Mouse (Mus musculus): ENCODE measurements around the gene Mcm7. TPM values are rescaled to one million over a fixed set of nuclear protein-coding genes. Genes with fewer than 3 reads are reported as not detected.
A peak's percentile ranks its signal among the peaks of the same experiment; 100 is the strongest.

Mcm7 gene
- polyA plus RNA-seq, 1 experiment from 2014 or later, result 104 TPM

DNA sequence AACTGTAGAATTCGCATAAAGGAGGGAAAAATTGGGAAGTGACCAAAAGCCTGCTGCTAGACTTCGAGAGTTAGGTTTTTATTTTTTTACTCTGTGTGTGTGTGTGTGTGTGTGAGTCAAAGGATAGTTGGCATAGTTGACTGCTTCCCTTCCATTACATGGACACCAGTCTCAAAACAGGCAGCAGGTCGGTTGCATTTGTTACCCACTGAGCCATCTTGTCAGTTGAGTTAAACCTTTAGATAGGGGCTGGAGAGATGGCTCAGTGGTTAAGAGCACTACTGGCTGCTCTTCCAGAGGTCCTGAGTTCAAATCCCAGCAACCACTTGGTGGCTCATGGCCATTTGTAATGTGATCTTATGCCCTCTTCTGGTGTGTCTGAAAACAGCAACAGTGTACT is 54.2 kb downstream of the Mcm7 start:
- ChIA-PET CTCF (interaction anchor here (0.8 to 1.8 kb wide), 5 partner anchors 13 to 28 kb away, joined by 3 to 6 read pairs (median 4); no protein-coding TSS in a partner anchor), POLR2A (interaction anchor here (0.7 to 1.0 kb wide), 3 partner anchors 10 to 1226 kb away, joined by 3 to 5 read pairs (median 5); no protein-coding TSS in a partner anchor)
- TF ChIP-seq CTCF (IDR thresholded peaks at IDR 0.05), result peak; percentile 58
- in situ Hi-C loops (cut with MboI; ENCODE audit: low pct_unique_long_range_greater_than_20kb), result no loop called here
- DNase-seq (ENCODE audit: low read depth, low spot score) (no peak), ATAC-seq (no peak)
- no peaks in the 10 kb centered on the region for H3K27me3 ChIP-seq

DNA sequence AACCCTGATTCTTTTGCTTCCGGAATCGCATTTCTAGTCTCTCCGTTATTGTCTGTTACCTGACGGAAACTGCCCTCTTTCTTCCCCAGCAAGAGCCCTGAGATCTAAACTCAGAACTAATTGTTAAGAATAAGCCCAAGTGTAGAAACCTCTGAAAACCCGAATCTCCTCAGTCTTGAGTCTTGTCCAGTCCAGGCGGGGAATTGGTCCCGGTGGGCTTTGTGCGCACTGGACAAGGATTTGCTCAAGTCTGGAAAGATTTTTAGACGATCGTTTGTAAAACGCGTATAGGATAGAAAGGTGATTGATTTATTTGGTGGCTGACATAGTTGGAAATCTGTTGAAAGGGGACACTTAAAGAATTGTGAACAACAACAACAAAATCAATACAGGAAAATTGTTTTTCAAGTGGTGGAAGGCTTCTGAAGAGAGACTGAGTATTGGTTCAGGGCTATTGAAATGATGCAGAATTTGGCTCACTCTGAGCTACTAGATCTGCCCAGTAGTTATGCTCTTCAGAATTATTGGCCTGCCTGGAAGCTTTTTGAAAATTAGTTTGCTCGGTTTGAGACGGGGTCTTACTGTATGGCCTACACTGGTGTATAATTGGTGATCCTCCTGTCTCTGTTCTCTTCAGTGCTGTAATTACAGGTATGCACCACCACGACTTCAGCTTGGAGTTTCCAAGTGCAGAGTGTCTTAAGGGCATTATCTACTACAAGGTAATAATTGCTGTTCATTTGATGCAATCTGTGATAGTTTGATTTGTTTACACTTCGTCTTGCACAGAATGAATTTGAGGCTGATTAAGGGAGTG is 54.8 kb downstream of the Mcm7 start:
- ChIA-PET POLR2A (interaction anchor here (0.5 to 1.0 kb wide), 2 partner anchors 11 to 70 kb away, joined by 3 to 5 read pairs; partner anchors contain the start of genes Cnpy4 and Taf6), CTCF (interaction anchor here (0.8 to 1.8 kb wide), 4 partner anchors 14 to 25 kb away, joined by 3 to 6 read pairs (median 4); no protein-coding TSS in a partner anchor)
- peak; percentile 4 for TF ChIP-seq CTCF (IDR thresholded peaks at IDR 0.05)
- H3K27me3 ChIP-seq, result no peaks in the 10 kb centered on the region
- DNase-seq (ENCODE audit: low read depth, low spot score) (no peak), ATAC-seq (peak; percentile 18)
- in situ Hi-C loops (cut with MboI; ENCODE audit: low pct_unique_long_range_greater_than_20kb), result no loop called here

DNA sequence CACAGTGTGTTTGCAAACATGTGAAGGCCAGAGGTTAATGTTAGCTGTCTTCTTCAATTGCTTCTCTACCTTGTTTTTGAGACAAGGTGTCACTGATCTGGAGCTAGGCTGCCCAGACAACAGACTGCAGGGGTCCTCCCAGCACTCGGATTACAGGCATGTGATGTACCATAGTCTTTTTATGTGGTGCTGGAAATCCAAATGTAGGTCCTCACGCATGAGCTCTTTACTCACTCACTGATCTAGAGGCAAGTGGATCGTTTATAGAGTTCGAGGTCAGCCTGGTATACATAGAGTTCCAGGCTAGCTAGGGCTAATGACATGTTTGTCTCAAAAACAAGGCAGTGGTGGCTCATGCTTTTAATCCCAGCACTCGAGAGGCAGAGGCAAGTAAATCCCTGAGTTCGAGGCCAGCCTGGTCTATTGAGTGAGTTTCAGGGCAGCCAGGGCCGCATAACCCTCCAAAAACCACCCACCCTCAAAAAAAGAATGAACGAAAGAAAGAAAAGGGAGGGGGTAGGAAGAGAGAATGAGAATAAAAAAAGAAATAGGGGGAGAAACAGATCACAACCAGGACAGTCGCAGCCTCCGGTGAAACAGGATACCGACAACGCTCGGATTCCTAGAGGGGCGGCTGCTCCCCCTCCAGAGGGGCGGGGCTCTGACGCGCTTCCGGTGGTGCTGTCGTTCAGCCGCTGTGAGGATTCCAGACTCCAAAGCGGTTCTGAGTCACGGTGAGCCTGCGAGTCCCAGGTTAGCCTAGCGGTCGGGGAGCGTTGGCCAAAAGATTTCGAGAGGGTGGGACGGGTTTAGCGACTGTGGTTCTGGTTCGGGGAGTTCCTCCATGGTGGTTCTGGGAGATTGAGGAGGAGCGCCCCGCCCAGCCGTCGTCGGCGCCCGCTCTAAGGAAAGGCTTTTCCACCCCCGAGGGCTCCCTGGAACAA is 55.7 kb downstream of the Mcm7 start, which contains the start of gene Zscan21:
TSS of gene Zscan21 (plus strand) at position 649 of the 944 bp plus-strand sequence.
- ATAC-seq (peak; percentile 94), DNase-seq (ENCODE audit: low read depth, low spot score) (peak; percentile 93)
- TF ChIP-seq CTCF (IDR thresholded peaks at IDR 0.05), result no peak
- H3K27me3 ChIP-seq, result no peaks in the 10 kb centered on the region
- ChIA-PET CTCF (no interaction called here), POLR2A (interaction anchor here (0.8 kb wide), 1 partner anchor 28 kb away, joined by 4 read pairs; no protein-coding TSS in a partner anchor)
- in situ Hi-C loops (cut with MboI; ENCODE audit: low pct_unique_long_range_greater_than_20kb), result no loop called here

Other genes starting within 250 kb of the Mcm7 start
- not detected for gene Gjc3, start 209.3 kb downstream of the Mcm7 start, polyA plus RNA-seq (2021)
- gene Azgp1, start 190.9 kb downstream of the Mcm7 start, polyA plus RNA-seq (2021), result not detected
- gene Smok3a, start 151.2 kb downstream of the Mcm7 start, polyA plus RNA-seq (2021), result not detected
- gene Smok3b, start 151.0 kb downstream of the Mcm7 start, polyA plus RNA-seq (2021), result not detected
- not detected for gene Smok3c, start 119.2 kb downstream of the Mcm7 start, polyA plus RNA-seq (2021)
- 32.9 TPM for gene Zkscan1, start 87.3 kb downstream of the Mcm7 start, polyA plus RNA-seq (2021)
- gene Zscan21, start 55.5 kb downstream of the Mcm7 start, polyA plus RNA-seq (2021), result 60.4 TPM
- 11.5 TPM for gene Zfp113, start 16.7 kb downstream of the Mcm7 start, polyA plus RNA-seq (2021)
- gene Cops6, start 11.4 kb downstream of the Mcm7 start, polyA plus RNA-seq (2021), result 274 TPM
- gene Ap4m1, start 420 bp downstream of the Mcm7 start, polyA plus RNA-seq (2021), result 39.7 TPM
- gene Taf6, start 15.0 kb upstream of the Mcm7 start, polyA plus RNA-seq (2021), result 60.2 TPM
- 68.3 TPM for gene Cnpy4, start 15.1 kb upstream of the Mcm7 start, polyA plus RNA-seq (2021)
- 11.4 TPM for gene Mblac1, start 21.9 kb upstream of the Mcm7 start, polyA plus RNA-seq (2021)
- gene Nxpe5, start 53.5 kb upstream of the Mcm7 start, polyA plus RNA-seq (2021), result 2.2 TPM
- gene Lamtor4, start 83.1 kb upstream of the Mcm7 start, polyA plus RNA-seq (2021), result 125 TPM
- gene BC037034, start 91.6 kb upstream of the Mcm7 start, polyA plus RNA-seq (2021), result 36.9 TPM
- gene Gal3st4, start 100.4 kb upstream of the Mcm7 start, polyA plus RNA-seq (2021), result 0.62 TPM
- gene Gm43720, start 107.5 kb upstream of the Mcm7 start, polyA plus RNA-seq (2021), result 0.01 TPM
- gene Gpc2, start 107.6 kb upstream of the Mcm7 start, polyA plus RNA-seq (2021), result 13.9 TPM
- 4.5 TPM for gene Stag3, start 107.8 kb upstream of the Mcm7 start, polyA plus RNA-seq (2021)
- gene Pvrig, start 169.5 kb upstream of the Mcm7 start, polyA plus RNA-seq (2021), result not detected

All from Patski (cell line).